Mouse (Mus musculus): Measurements from ENCODE around the gene Uvrag. TPM values are rescaled to one million over a fixed set of nuclear protein-coding genes. Genes with fewer than 3 reads are reported as not detected.

Uvrag gene
- total RNA-seq, 2 experiments from 2014 or later = 50.2 to 54.0 TPM

- no peak for DNase-seq (ENCODE audit: low spot score in 2 of 2)
- intact Hi-C loops (cut with DNase I) = no loop called here
These were observed 261.8 kb downstream of the Uvrag start for GRCm38 (mm10) chr7:98879176-98879575.

- no peak for DNase-seq (ENCODE audit: low spot score in 2 of 2)
- intact Hi-C loops (cut with DNase I) = no loop called here
These were observed 264.8 kb downstream of the Uvrag start for GRCm38 (mm10) chr7:98876119-98876518.

DNA sequence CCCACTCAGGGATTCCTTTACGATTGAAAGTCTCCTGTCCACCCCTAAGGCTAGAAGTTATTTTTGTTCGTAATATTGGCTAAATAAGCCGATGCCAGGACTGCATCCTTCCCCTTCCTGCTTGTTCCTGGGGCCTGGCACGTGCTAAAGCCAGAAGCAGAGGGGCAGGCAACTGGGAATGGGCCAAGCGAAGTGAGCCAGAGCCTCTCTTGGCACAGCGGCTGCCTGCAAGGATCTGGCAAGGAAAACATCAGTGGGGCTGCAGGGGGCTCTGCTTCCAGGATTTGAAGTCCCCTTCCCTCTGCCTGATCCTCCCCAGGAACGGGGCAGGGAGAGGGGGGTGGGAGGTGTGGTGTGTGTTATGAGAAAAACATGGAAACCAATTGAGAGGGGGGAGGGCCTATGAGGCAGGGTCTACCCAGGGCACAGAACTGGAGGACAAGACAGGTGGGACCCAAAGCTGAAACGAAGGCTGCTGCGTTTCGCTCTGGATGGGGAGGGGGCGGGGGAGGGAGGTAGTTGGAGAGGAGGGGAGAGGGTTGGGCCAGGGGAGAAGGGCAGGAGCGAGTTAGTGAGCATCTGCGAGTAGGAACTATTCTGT lies 265.5 kb downstream of the Uvrag start:
- intact Hi-C loops (cut with DNase I) = no loop called here
- no peak for DNase-seq (ENCODE audit: low spot score in 2 of 2)

DNA sequence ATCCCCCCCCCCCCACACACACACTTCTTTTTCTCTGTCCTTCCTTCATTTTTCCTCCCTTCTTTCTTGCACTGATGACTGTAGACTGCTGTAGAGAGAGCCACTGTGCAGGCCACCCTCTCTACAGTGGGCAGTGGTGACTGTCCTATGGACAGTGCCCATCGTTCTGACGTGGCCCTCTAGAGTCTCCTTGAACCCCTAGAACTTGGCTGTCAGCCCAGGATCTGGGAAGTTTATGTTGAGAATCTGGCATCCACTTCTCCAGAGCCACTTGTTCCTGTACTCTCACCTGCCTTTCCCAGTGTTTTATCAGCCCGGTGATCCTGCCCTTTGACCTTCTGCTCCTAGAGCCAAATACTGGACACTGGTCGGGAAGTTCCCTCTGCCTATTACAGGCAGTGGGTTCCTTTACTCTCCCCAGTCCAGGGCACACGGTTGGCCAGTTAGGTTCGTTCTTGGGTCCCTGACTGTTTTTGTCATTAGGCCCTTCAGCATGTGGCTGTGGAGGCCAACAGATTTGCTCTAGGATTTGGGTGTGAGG lies 266.5 kb downstream of the Uvrag start:
- no peak for DNase-seq (ENCODE audit: low spot score in 2 of 2)
- intact Hi-C loops (cut with DNase I) = no loop called here

DNA sequence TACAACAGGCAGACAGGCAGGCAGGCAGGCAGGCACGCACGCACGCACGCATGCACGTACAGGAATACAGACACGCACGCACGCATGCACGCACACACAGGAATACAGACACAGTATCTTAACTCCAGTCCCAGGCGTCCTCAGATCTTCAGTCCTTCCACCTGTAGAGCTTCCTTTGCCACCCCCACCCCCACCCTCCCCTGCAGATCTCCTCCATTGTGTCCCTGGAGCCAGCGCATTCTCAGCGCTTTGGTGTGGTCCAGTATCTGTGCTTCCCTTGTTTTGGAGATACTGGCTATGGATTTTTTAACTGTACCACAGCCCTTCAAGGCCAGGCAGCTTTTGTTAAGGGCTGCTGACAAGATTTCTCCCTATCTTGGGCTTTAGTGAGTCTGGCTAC lies 267.6 kb downstream of the Uvrag start:
- intact Hi-C loops (cut with DNase I) = no loop called here
- no peak for DNase-seq (ENCODE audit: low spot score in 2 of 2)

DNA sequence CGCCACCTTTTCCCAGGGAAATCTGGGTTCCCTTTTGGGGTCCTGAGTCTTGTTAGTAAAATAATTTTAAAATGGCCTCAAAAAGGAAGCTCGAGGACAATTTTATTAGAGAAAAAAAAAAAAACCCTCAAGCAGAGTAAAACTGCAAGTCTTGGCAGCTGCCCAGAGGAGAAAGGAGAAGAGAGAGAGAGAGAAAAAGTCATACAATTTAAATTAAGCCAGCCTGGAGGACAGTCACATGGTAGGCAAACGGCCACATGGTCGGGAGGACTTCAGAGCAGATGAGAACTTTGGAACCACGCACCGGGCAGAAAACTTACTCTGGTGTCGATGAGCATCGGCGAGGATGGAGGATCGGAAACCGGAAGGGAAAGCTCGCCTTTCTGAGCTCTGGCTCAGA lies 269.1 kb downstream of the Uvrag start:
- intact Hi-C loops (cut with DNase I) = no loop called here
- DNase-seq (ENCODE audit: low spot score in 2 of 2) = no peak

GRCm38 (mm10) chr7:98870791-98871190 lies 270.1 kb downstream of the Uvrag start:
- intact Hi-C loops (cut with DNase I) = no loop called here
- DNase-seq (ENCODE audit: low spot score in 2 of 2) = no peak

- intact Hi-C loops (cut with DNase I) = no loop called here
- DNase-seq (ENCODE audit: low spot score in 2 of 2) = no peak
These were observed 271.9 kb downstream of the Uvrag start for GRCm38 (mm10) chr7:98869070-98869469.

DNA sequence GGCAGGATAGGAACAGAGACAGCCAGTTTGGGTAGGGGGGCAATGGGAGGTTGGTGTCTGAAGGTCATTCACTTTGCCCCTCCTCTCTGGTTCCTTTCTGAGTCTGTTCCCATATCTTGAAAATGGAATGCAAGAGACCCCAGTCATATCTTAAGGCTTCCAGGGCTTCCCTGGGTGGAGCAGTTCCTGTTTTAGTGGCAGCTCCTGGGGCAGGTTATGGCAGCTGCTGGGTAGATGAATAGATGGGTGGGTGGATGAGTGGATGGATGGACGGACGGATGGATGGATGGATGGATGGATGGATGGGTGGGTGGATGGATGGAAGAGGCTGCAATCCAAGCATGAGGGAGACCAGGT lies 273.2 kb downstream of the Uvrag start:
- intact Hi-C loops (cut with DNase I) = no loop called here

GRCm38 (mm10) chr7:98867053-98867793 lies 273.7 kb downstream of the Uvrag start:
- no peak for DNase-seq (ENCODE audit: low spot score in 2 of 2)
- intact Hi-C loops (cut with DNase I) = no loop called here

More for the DNA sequence above, 273.2 kb downstream of the Uvrag start:
- DNase-seq (ENCODE audit: low spot score in 2 of 2) = no peak

GRCm38 (mm10) chr7:98863969-98864718 lies 276.8 kb downstream of the Uvrag start:
- intact Hi-C loops (cut with DNase I) = no loop called here
- DNase-seq (ENCODE audit: low spot score in 2 of 2) = no peak

DNA sequence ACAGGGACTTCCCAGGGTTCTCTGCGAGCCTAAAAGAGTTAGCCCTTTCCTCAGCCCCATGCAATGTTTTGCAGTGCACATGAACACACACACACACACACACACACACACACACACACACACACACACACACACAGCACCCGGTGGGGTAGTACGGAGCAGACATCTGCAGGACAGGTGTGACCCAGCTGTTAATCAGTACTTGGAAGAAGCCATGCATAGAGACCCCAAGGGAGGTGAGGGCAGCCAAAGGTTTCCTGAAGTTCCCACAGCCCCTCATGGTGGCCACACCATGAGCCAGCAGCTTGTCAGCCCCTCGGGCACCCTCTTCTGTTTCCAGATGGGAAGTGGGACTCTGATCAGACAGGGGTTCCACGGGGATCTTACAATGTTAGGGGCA lies 277.9 kb downstream of the Uvrag start:
- no peak for DNase-seq (ENCODE audit: low spot score in 2 of 2)

DNA sequence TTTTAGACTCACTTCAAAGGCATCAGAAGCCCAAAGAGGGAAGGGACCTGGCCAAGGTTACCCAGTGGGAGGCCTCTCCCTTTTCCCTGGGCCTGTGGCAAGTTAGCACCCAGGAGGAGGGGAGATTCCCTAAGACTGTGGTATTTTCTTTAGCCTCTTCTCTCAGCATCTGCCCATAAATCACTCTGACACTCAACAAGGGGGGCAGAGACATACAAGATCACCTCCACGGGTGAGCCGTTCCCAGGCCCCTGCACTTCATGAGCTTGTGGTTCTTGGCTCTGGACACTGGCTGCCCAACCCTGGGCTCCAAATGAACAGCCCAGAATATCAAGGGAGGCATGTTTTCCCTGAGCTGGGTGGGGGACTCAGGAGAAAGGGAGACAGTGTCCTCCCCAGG lies 279.9 kb downstream of the Uvrag start:
- DNase-seq (ENCODE audit: low spot score in 2 of 2) = no peak
- intact Hi-C loops (cut with DNase I) = no loop called here

More for the DNA sequence above, 277.9 kb downstream of the Uvrag start:
- intact Hi-C loops (cut with DNase I) = no loop called here

DNA sequence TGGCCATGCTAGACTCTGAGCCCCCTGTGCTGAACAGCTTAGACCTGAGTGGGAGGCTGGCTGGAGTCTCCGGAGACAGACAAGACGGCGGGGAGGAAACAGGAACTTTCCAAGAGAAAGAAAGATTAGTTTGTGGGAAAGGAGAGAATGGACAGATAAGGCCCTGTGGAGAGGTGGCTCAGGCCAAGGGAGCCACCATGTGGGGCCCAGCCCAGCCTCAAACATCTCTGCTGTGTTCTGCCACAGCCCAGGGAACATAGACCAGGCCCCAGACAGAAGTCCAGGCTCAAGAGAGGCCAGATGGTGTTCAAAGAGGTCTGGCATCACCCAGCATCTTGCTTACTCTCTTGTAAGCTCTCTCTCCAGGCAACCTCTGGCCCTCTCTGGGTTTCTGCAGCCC lies 283.8 kb downstream of the Uvrag start:
- intact Hi-C loops (cut with DNase I) = no loop called here
- DNase-seq (ENCODE audit: low spot score in 2 of 2) = no peak

- intact Hi-C loops (cut with DNase I) = no loop called here
- no peak for DNase-seq (ENCODE audit: low spot score in 2 of 2)
These were observed 284.8 kb downstream of the Uvrag start for GRCm38 (mm10) chr7:98856128-98856527.

DNA sequence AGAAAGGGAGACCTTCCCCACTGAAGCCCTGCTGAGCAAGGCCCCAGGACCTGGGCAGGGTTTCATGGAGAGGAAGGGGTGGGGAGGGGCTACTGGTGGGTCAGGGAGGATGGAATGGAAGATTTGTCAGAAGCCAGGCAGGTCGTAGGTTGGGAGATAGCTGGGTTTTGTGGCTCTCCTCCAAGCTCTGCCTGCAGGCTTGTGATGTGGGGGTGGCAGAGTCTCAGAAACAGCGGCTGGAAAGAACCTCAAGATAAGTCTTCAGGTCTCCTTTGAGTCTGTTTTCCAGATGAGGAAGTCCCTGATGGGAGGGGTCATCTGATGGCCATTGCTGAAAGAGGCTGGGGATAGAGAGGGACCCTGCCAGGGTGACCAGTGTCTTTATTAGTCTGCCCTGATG lies 285.6 kb downstream of the Uvrag start:
- intact Hi-C loops (cut with DNase I) = no loop called here
- peak in 1 of 2 experiments; percentile 34 for DNase-seq (ENCODE audit: low spot score in 2 of 2)

GRCm38 (mm10) chr7:98853806-98854205 lies 287.1 kb downstream of the Uvrag start:
- no peak for DNase-seq (ENCODE audit: low spot score in 2 of 2)
- intact Hi-C loops (cut with DNase I) = no loop called here

- intact Hi-C loops (cut with DNase I) = no loop called here
- DNase-seq (ENCODE audit: low spot score in 2 of 2) = no peak
These were observed 287.8 kb downstream of the Uvrag start for GRCm38 (mm10) chr7:98852950-98853650.

DNA sequence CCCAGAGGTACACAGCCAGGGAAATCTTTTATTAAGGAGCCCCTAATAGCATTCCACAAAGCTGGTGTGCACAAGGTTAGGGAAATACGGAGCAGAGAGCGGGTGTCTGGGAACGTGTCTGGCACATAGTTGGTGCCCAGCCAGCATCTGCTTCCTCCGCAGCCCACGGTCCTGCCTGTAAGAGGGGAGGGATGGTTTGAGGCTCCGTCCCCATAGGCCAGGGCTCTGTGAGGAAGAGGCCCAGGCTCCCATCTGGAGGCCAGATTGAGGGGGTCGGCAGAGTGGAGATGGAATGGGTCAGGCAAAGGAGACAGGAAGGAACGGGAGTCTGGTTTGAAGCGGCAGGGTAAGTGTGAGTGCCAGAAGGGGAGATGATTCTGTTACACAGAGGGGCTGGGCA lies 289.7 kb downstream of the Uvrag start:
- intact Hi-C loops (cut with DNase I) = no loop called here
- no peak for DNase-seq (ENCODE audit: low spot score in 2 of 2)

DNA sequence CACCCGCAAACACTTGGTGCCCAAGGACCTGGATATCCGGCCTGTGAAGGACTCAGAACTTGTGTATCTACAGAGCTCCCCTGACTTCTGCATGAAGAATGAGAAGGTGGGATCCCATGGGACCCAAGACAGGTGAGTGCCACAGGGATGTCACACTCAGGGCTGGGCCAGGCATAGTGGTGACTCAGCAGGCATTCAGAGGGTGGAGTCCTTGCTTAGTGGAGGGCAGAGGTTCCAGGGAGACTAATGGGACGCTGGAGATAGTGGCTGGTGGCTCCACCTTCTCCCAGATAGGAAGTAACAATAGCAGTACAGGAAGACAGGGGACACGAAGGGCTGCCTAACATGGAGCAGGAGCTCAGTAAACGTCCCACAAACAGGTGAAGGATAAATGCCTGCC lies 290.6 kb downstream of the Uvrag start:
- intact Hi-C loops (cut with DNase I) = no loop called here
- DNase-seq (ENCODE audit: low spot score in 2 of 2) = no peak
